Mouse (Mus musculus) forebrain, postnatal 0 days (tissue): ENCODE data around the gene Wdr92. TPM values are rescaled to one million over a fixed set of nuclear protein-coding genes. Genes with fewer than 3 reads are reported as not detected.

Experiments
- ATAC-seq: fragments of 200-750 bp; cut with Nextera tagmentation; 2 replicates; pipeline ENCODE4 v1.8.0; 2017; ENCODE audit warnings: mild to moderate bottlenecking, moderate library complexity
- DNase-seq: peaks from one replicate; pipeline ENCODE4 v3.0.0-alpha.2; 2015
- H3K27ac ChIP-seq: fragments of 300-500 bp; sonication (generic); 2 replicates; pipeline ENCODE4 v1.5.1; 2014; ENCODE audit warnings: low read depth, mild to moderate bottlenecking, antibody characterized with exemption, low read length, moderate library complexity, mixed read lengths
- H3K27me3 ChIP-seq: fragments of 300-500 bp; sonication (generic); 2 replicates; pipeline ENCODE4 v1.6.1; 2014; ENCODE audit warnings: mild to moderate bottlenecking, low read length, mixed read lengths; ENCODE audit not compliant: insufficient read depth
- H3K36me3 ChIP-seq: fragments of 300-500 bp; sonication (generic); 2 replicates; pipeline ENCODE4 v1.6.1; 2014; ENCODE audit warnings: mild to moderate bottlenecking, moderate library complexity; ENCODE audit not compliant: insufficient read depth
- H3K4me1 ChIP-seq: fragments of 300-500 bp; sonication (generic); 2 replicates; pipeline ENCODE4 v1.6.1; 2014; ENCODE audit warnings: antibody characterized with exemption; ENCODE audit not compliant: insufficient read depth
- H3K4me2 ChIP-seq: fragments of 300-500 bp; sonication (generic); 2 replicates; pipeline ENCODE4 v1.6.1; 2014; ENCODE audit warnings: low read depth, mild to moderate bottlenecking, moderate library complexity
- H3K4me3 ChIP-seq: fragments of 300-500 bp; sonication (generic); 2 replicates; pipeline ENCODE4 v1.5.1; 2014; ENCODE audit warnings: low read depth, low read length, mixed read lengths
- H3K9ac ChIP-seq: fragments of 300-500 bp; sonication (generic); 2 replicates; pipeline ENCODE4 v1.6.1; 2014; ENCODE audit warnings: mild to moderate bottlenecking
- H3K9me3 ChIP-seq: fragments of 300-500 bp; sonication (generic); 2 replicates; pipeline ENCODE4 v1.6.1; 2016; ENCODE audit warnings: low read length
- CTCF ChIP-seq: sonication (generic); IDR thresholded peaks from 2 replicates; pipeline ENCODE4 v1.5.1; 2016; ENCODE audit warnings: antibody characterized with exemption, control low read depth, low read depth
- WGBS: fragments of 180-500 bp; shearing (Covaris S2); extraction: QIAGEN DNeasy Blood & Tissue Kit; methylation state at CpG from one replicate; pipeline ENCODE4 v1.1.7; 2014; 5-methylcytosine and 5-hydroxymethylcytosine counted together
- polyA plus RNA-seq: library from polyadenylated mRNA; unstranded; fragments of >200 nt; fragmentation: Nextera tagmentation; extraction: Ambion mirVana; gene quantifications from 2 replicates; pipeline ENCODE4 v1.2.1, GENCODE M21; 2015
- total RNA-seq: library from RNA; depleted of rRNA; stranded (reverse); fragments of >200 nt; gene quantifications from 2 replicates; pipeline ENCODE4 v1.2.3, GENCODE M21; 2014; rRNA removed

Wdr92 gene
- total and polyA plus RNA-seq, 2 experiments from 2014 or later = 11.9 to 13.0 TPM

- H3K4me3 ChIP-seq = no peak overlapping the region
- H3K27me3 ChIP-seq = no peaks in the 10 kb centered on the region
- DNase-seq (no peak), ATAC-seq (no peak)
- whole genome bisulfite sequencing = 93% methylated on average over 4 of the region's 4 CpGs
- H3K4me1 ChIP-seq = no peaks in the 10 kb centered on the region
- peaks cover 13% of the 10 kb centered on the region; the same call in 1 of the 2 replicates for H3K36me3 ChIP-seq
- H3K4me2 ChIP-seq = no peak overlapping the region
- no peak overlapping the region for H3K27ac ChIP-seq
- H3K9me3 ChIP-seq = no peaks in the 10 kb centered on the region
- H3K9ac ChIP-seq = no peak overlapping the region
- no peak for TF ChIP-seq CTCF
These were observed 85.3 kb downstream of the Wdr92 start for GRCm38 (mm10) chr11:17267176-17267575.

- Histone ChIP-seq H3K4me2 (no peak overlapping the region), H3K27me3 (no peaks in the 10 kb centered on the region), H3K4me1 (no peaks in the 10 kb centered on the region), H3K9ac (no peak overlapping the region), H3K4me3 (no peak overlapping the region), H3K36me3 (peaks cover 13% of the 10 kb centered on the region; the same call in 1 of the 2 replicates), H3K27ac (no peak overlapping the region), H3K9me3 (no peaks in the 10 kb centered on the region)
- no peak for ATAC-seq
- no peak for DNase-seq
- TF ChIP-seq CTCF = no peak
- WGBS = 92% methylated on average over 1 of the region's 1 CpGs
These were observed 86.9 kb downstream of the Wdr92 start for GRCm38 (mm10) chr11:17268801-17269200.

- H3K27ac ChIP-seq = no peak overlapping the region
- DNase-seq = peak; percentile 87
- H3K36me3 ChIP-seq = no peaks in the 10 kb centered on the region
- peak; percentile 89 for ATAC-seq
- H3K27me3 ChIP-seq = no peaks in the 10 kb centered on the region; the same call in 1 of the 2 replicates
- no peaks in the 10 kb centered on the region for H3K4me1 ChIP-seq
- H3K9me3 ChIP-seq = no peaks in the 10 kb centered on the region
- H3K4me2 ChIP-seq = no peak overlapping the region
- no peak overlapping the region for H3K9ac ChIP-seq
- peak; percentile 93 for TF ChIP-seq CTCF
- no peak overlapping the region for H3K4me3 ChIP-seq
- WGBS = 15% methylated on average over 9 of the region's 9 CpGs
These were observed 98.1 kb downstream of the Wdr92 start for GRCm38 (mm10) chr11:17279959-17280358.

Other genes starting within 250 kb of the Wdr92 start
- 1.7 and 2.1 TPM in 2 replicates for gene Fbxo48, start 230.7 kb upstream of the Wdr92 start, total RNA-seq
- gene Fbxo48, start 230.7 kb upstream of the Wdr92 start, polyA plus RNA-seq = 0.21 and 0.39 TPM in 2 replicates
- 123 and 137 TPM in 2 replicates for gene Cnrip1, start 130.5 kb upstream of the Wdr92 start, total RNA-seq
- 242 and 260 TPM in 2 replicates for gene Cnrip1, start 130.5 kb upstream of the Wdr92 start, polyA plus RNA-seq
- 4.7 and 7.5 TPM in 2 replicates for gene Plek, start 129.7 kb upstream of the Wdr92 start, total RNA-seq
- 3.1 and 4.1 TPM in 2 replicates for gene Plek, start 129.7 kb upstream of the Wdr92 start, polyA plus RNA-seq
- 92.4 and 114 TPM in 2 replicates for gene Ppp3r1, start 22.8 kb upstream of the Wdr92 start, total RNA-seq
- gene Ppp3r1, start 22.8 kb upstream of the Wdr92 start, polyA plus RNA-seq = 186 and 224 TPM in 2 replicates
- gene Pno1, start 29.5 kb downstream of the Wdr92 start, total RNA-seq = 42.6 and 48.6 TPM in 2 replicates
- 60.4 and 71.0 TPM in 2 replicates for gene Pno1, start 29.5 kb downstream of the Wdr92 start, polyA plus RNA-seq
- gene C1d, start 75.5 kb downstream of the Wdr92 start, total RNA-seq = 66.2 and 69.2 TPM in 2 replicates
- 179 and 203 TPM in 2 replicates for gene C1d, start 75.5 kb downstream of the Wdr92 start, polyA plus RNA-seq